Mouse (Mus musculus): ENCODE measurements at regions not wholly inside any gene's neighbourhood (a gene's known extent, or its start where the extent isn't known, plus 50 kb on each side); places are given as distances from the start of the nearest gene placed in this dataset.

DNA sequence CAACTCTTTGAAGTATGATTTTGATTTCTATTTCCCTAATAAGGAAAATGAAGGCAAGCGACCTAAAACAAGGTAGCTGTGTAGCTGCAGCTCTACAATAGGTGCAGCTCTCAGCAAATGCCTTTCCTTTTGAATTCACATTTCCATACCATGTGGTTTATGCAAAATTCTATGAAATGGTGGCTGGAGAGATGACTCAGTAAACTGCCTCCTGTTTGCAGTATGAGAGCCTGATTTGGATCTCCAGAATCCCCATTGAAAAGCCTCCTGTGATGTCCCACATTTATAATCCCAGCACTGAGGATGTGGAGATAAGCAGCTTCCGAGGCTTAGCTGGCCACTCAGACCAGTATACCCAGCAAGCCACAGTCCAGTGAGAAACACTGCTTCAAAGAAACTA is 59.6 kb downstream of the Npy1r start:
- no peaks in the 10 kb centered on the region for H3K36me3 ChIP-seq (ENCODE audit: control insufficient read depth, insufficient read depth, low read length)
- ATAC-seq (ENCODE audit: low FRiP score, low TSS enrichment) (no peak), DNase-seq (no peak)
- no peak overlapping the region for H3K4me3 ChIP-seq (replicated peaks; ENCODE audit: low read depth, low read length)
- whole genome bisulfite sequencing: 75% methylated on average over 2 of the region's 2 CpGs
- no peak overlapping the region for H3K4me2 ChIP-seq (ENCODE audit: low read length)
- H3K9me3 ChIP-seq (ENCODE audit: control insufficient read depth, low read length): no peaks in the 10 kb centered on the region
- no peak overlapping the region for H3K27ac ChIP-seq (replicated peaks; ENCODE audit: low read depth, low read length)
- H3K4me1 ChIP-seq (ENCODE audit: control insufficient read depth, insufficient read depth, low read length): no peaks in the 10 kb centered on the region
- no peak overlapping the region for H3K9ac ChIP-seq (replicated peaks; ENCODE audit: low read length)
- H3K27me3 ChIP-seq (ENCODE audit: control insufficient read depth, insufficient read depth, low read length): no peaks in the 10 kb centered on the region

DNA sequence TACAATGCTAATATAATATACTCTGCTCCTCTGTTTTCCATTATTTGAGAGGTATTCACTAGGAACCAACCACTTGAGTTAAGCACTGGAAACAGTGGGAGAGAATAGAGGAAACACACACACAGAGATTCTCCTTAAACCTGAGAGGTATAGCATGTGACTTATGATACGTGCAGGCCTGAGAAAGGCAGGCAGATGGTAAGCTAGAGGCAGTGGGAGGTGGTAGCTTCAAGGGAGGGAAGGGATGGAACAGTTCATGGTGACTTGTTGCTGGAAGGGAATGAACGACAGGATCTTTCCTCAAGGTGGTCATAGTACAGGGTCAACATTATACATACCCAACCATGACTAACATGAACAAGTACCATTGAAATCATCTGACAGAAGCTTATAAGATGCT is 60.8 kb downstream of the Npy1r start:
- ATAC-seq (ENCODE audit: low FRiP score, low TSS enrichment) (no peak), DNase-seq (no peak)
- H3K4me2 ChIP-seq (ENCODE audit: low read length): no peak overlapping the region
- H3K4me1 ChIP-seq (ENCODE audit: control insufficient read depth, insufficient read depth, low read length): no peaks in the 10 kb centered on the region
- H3K27ac ChIP-seq (replicated peaks; ENCODE audit: low read depth, low read length): no peak overlapping the region
- H3K36me3 ChIP-seq (ENCODE audit: control insufficient read depth, insufficient read depth, low read length): no peaks in the 10 kb centered on the region
- no peaks in the 10 kb centered on the region for H3K27me3 ChIP-seq (ENCODE audit: control insufficient read depth, insufficient read depth, low read length)
- no peak overlapping the region for H3K4me3 ChIP-seq (replicated peaks; ENCODE audit: low read depth, low read length)
- 81% methylated on average over 2 of the region's 2 CpGs for WGBS
- H3K9ac ChIP-seq (replicated peaks; ENCODE audit: low read length): no peak overlapping the region
- no peaks in the 10 kb centered on the region for H3K9me3 ChIP-seq (ENCODE audit: control insufficient read depth, low read length)

DNA sequence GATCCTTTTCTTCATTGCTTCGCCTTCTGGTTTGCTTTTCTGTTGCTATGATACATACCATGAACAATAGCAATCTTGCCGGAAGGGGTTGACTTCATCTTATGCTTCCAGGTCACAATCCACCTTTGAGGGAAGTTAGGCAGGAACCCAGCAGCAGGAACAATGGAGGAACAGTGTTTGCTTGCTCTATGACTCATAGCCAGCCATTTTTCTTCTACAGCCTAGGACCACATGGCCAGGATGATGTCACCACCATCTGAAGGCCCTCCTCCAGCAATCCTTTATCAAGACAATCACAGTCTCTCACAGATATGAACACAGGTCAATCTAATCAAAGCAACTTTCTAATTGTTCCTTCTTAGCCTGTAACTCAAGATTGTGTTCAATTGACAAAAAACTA is 61.5 kb downstream of the Npy1r start:
- Histone ChIP-seq H3K9ac (replicated peaks; ENCODE audit: low read length) (no peak overlapping the region), H3K4me3 (replicated peaks; ENCODE audit: low read depth, low read length) (no peak overlapping the region), H3K4me2 (ENCODE audit: low read length) (no peak overlapping the region), H3K27me3 (ENCODE audit: control insufficient read depth, insufficient read depth, low read length) (no peaks in the 10 kb centered on the region), H3K27ac (replicated peaks; ENCODE audit: low read depth, low read length) (no peak overlapping the region), H3K9me3 (ENCODE audit: control insufficient read depth, low read length) (no peaks in the 10 kb centered on the region), H3K4me1 (ENCODE audit: control insufficient read depth, insufficient read depth, low read length) (no peaks in the 10 kb centered on the region), H3K36me3 (ENCODE audit: control insufficient read depth, insufficient read depth, low read length) (no peaks in the 10 kb centered on the region)
- no peak for ATAC-seq (ENCODE audit: low FRiP score, low TSS enrichment)
- WGBS: 77% methylated on average over 2 of the region's 2 CpGs
- no peak for DNase-seq

DNA sequence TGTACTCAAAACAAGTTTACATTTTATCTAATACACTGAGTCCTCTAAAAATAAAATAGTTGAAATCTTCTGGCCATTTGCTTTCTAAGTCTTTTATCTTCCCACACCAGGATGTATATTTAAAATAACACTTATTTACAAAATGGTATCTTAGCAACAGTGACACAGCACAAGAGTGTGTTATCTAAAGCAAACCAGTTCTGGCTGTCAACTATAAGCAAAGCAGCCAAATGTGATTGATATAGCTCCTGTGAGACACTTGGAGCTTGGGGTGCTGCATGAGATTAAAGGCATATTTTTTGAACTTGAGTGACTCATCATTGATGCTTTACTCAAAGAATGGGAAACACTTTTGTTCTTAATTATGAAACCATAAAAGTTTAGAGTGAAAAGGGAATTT is 62.7 kb downstream of the Npy1r start:
- no peak overlapping the region for H3K27ac ChIP-seq (replicated peaks; ENCODE audit: low read depth, low read length)
- no peak overlapping the region for H3K4me3 ChIP-seq (replicated peaks; ENCODE audit: low read depth, low read length)
- H3K36me3 ChIP-seq (ENCODE audit: control insufficient read depth, insufficient read depth, low read length): no peaks in the 10 kb centered on the region
- H3K9ac ChIP-seq (replicated peaks; ENCODE audit: low read length): no peak overlapping the region
- H3K27me3 ChIP-seq (ENCODE audit: control insufficient read depth, insufficient read depth, low read length): no peaks in the 10 kb centered on the region
- ATAC-seq (ENCODE audit: low FRiP score, low TSS enrichment): no peak
- DNase-seq: no peak
- H3K4me2 ChIP-seq (ENCODE audit: low read length): no peak overlapping the region
- no peaks in the 10 kb centered on the region for H3K9me3 ChIP-seq (ENCODE audit: control insufficient read depth, low read length)
- H3K4me1 ChIP-seq (ENCODE audit: control insufficient read depth, insufficient read depth, low read length): no peaks in the 10 kb centered on the region

DNA sequence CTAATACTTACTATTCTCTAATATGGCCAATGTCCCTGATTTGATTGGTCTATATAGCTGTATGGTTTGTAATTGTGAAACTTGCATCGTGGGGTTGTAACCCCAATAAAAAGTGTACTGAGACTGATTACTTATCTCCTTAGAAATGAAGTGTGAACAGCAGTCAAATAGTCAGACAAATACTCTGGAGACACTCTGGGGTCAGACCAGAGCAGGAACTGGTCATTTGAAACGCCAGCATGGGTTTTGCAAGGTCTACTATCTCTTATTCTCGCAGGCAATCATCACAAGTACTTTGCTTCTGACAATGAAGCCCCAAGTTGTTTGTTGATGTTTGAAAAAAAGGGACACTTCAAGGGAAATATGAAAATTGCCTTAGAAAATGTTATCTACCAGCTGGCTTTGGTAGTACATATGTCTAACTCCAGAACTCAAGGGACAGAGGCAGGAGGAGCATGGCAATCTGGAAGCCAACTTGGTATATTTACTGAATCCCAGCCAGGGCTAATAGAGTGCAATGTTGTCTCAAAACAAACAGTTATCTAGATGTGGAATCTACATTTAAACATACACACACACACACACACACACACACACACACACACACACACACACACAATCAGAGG is 64.1 kb downstream of the Npy1r start:
- no peak for DNase-seq
- Histone ChIP-seq H3K9ac (replicated peaks; ENCODE audit: low read length) (no peak overlapping the region), H3K27ac (replicated peaks; ENCODE audit: low read depth, low read length) (no peak overlapping the region), H3K4me2 (ENCODE audit: low read length) (no peak overlapping the region), H3K36me3 (ENCODE audit: control insufficient read depth, insufficient read depth, low read length) (no peaks in the 10 kb centered on the region), H3K4me1 (ENCODE audit: control insufficient read depth, insufficient read depth, low read length) (no peaks in the 10 kb centered on the region), H3K9me3 (ENCODE audit: control insufficient read depth, low read length) (no peaks in the 10 kb centered on the region), H3K4me3 (replicated peaks; ENCODE audit: low read depth, low read length) (no peak overlapping the region), H3K27me3 (ENCODE audit: control insufficient read depth, insufficient read depth, low read length) (no peaks in the 10 kb centered on the region)
- WGBS: 89% methylated on average over 3 of the region's 3 CpGs
- no peak for ATAC-seq (ENCODE audit: low FRiP score, low TSS enrichment)

DNA sequence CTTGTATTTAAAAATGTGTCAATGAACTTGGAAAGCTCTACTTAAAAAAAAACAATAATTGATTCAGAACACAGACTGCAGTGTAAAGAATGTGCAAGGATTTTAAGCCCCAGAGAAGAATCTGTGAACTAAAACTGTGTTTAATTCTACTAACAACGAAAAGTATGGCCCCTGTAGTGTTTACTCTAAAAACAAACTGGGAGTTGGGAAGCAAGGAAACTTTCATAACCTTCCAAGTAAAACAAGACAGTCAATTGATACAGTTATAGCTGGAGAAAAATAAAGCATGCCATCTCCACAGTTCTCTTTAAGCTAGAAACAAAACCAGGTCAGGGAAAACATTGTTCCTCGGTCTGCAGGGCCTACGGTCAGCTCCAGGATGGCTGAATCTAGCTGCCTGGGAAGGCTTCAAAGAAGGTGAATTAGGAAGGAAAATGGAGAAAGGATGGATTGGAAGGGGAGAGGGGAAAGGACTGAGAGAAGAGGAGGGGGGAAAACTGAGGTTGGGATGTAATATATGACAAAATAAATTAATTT is 68.1 kb downstream of the Npy1r start:
- H3K27me3 ChIP-seq (ENCODE audit: control insufficient read depth, insufficient read depth, low read length): no peaks in the 10 kb centered on the region
- no peak overlapping the region for H3K4me3 ChIP-seq (replicated peaks; ENCODE audit: low read depth, low read length)
- DNase-seq: no peak

DNA sequence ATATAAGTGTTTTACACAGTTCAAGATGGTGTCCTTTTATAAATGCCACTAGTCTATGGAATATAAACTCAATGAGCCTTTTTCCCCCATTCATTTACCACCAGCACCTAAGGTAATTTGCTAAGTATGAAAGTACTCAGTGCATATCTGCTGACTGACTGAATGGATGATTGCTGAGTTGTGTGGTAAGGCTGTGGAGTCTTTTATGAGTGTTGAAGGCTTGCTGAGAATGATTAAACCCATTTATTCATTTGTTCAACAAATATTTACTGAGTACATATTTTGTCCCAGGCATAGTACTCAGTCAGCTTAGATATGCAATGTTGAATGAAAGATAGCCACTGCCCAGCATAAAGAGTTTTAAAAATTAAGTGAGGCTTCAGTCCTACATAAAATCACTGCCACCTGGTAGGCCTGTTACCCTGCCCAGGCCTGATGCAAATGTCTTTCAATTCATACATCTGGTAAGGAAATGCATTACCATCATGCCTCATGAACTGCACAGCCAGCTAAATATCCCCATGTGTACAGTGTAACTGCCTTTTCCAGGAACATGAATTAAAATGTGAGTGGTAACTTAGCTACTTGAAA is 71.5 kb downstream of the Npy1r start:
- DNase-seq (no peak), ATAC-seq (ENCODE audit: low FRiP score, low TSS enrichment) (no peak)
- Histone ChIP-seq H3K4me3 (replicated peaks; ENCODE audit: low read depth, low read length) (no peak overlapping the region), H3K27ac (replicated peaks; ENCODE audit: low read depth, low read length) (no peak overlapping the region), H3K4me1 (ENCODE audit: control insufficient read depth, insufficient read depth, low read length) (no peaks in the 10 kb centered on the region), H3K9ac (replicated peaks; ENCODE audit: low read length) (no peak overlapping the region), H3K9me3 (ENCODE audit: control insufficient read depth, low read length) (no peaks in the 10 kb centered on the region), H3K27me3 (ENCODE audit: control insufficient read depth, insufficient read depth, low read length) (no peaks in the 10 kb centered on the region), H3K4me2 (ENCODE audit: low read length) (no peak overlapping the region), H3K36me3 (ENCODE audit: control insufficient read depth, insufficient read depth, low read length) (no peaks in the 10 kb centered on the region)

More for the DNA sequence above, 68.1 kb downstream of the Npy1r start:
- Histone ChIP-seq H3K4me1 (ENCODE audit: control insufficient read depth, insufficient read depth, low read length) (no peaks in the 10 kb centered on the region), H3K9me3 (ENCODE audit: control insufficient read depth, low read length) (no peaks in the 10 kb centered on the region), H3K27ac (replicated peaks; ENCODE audit: low read depth, low read length) (no peak overlapping the region), H3K36me3 (ENCODE audit: control insufficient read depth, insufficient read depth, low read length) (no peaks in the 10 kb centered on the region), H3K9ac (replicated peaks; ENCODE audit: low read length) (no peak overlapping the region), H3K4me2 (ENCODE audit: low read length) (no peak overlapping the region)
- 64% methylated on average over 3 of the region's 3 CpGs for WGBS
- ATAC-seq (ENCODE audit: low FRiP score, low TSS enrichment): no peak

DNA sequence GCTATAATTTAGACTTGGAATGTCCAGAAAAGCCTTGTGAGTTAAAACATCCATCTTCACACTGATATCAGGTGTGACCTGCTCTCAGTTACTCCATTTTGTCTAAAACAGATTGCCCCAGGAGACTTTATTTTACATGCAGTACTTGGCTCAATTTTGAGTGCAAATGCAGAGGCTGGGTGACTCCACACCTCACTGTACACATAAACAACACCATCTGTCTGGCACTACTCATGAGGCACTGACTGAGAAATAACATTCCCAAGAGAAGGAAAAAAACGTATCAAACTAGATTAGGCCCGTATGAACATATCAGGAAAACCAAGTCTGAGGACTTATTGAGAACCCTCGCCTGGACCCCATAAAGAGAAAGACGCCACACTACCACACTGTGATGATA is 74.1 kb downstream of the Npy1r start:
- no peak overlapping the region for H3K4me3 ChIP-seq (replicated peaks; ENCODE audit: low read depth, low read length)
- DNase-seq: no peak
- H3K9ac ChIP-seq (replicated peaks; ENCODE audit: low read length): no peak overlapping the region
- H3K9me3 ChIP-seq (ENCODE audit: control insufficient read depth, low read length): no peaks in the 10 kb centered on the region
- no peak for ATAC-seq (ENCODE audit: low FRiP score, low TSS enrichment)
- 87% methylated on average over 4 of the region's 4 CpGs for WGBS
- H3K36me3 ChIP-seq (ENCODE audit: control insufficient read depth, insufficient read depth, low read length): no peaks in the 10 kb centered on the region
- H3K27me3 ChIP-seq (ENCODE audit: control insufficient read depth, insufficient read depth, low read length): no peaks in the 10 kb centered on the region
- H3K27ac ChIP-seq (replicated peaks; ENCODE audit: low read depth, low read length): no peak overlapping the region
- no peak overlapping the region for H3K4me2 ChIP-seq (ENCODE audit: low read length)
- no peaks in the 10 kb centered on the region for H3K4me1 ChIP-seq (ENCODE audit: control insufficient read depth, insufficient read depth, low read length)

DNA sequence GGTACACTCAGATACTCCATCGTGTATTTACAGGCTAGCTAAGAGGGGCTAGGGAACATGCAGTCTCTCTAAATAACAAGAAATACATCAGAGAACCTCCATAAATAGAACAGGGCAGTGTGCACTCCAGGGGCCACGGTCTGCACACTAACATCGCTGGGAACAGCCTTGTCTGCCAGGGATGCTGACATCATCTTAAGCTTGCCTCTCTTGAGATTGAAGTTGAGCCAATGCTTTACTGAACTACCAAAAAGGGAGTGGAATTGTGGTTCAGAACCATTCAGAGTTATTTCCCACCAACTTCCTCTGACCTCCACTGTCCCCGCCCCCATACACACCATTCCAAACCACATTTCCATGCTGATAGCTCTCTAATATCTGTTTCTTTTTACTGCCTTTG is 75.7 kb downstream of the Npy1r start:
- no peaks in the 10 kb centered on the region for H3K4me1 ChIP-seq (ENCODE audit: control insufficient read depth, insufficient read depth, low read length)
- WGBS: 85% methylated on average over 4 of the region's 4 CpGs
- ATAC-seq (ENCODE audit: low FRiP score, low TSS enrichment) (no peak), DNase-seq (no peak)
- H3K9me3 ChIP-seq (ENCODE audit: control insufficient read depth, low read length): no peaks in the 10 kb centered on the region
- H3K27me3 ChIP-seq (ENCODE audit: control insufficient read depth, insufficient read depth, low read length): no peaks in the 10 kb centered on the region
- H3K4me3 ChIP-seq (replicated peaks; ENCODE audit: low read depth, low read length): no peak overlapping the region
- H3K4me2 ChIP-seq (ENCODE audit: low read length): no peak overlapping the region
- no peak overlapping the region for H3K9ac ChIP-seq (replicated peaks; ENCODE audit: low read length)
- no peak overlapping the region for H3K27ac ChIP-seq (replicated peaks; ENCODE audit: low read depth, low read length)
- no peaks in the 10 kb centered on the region for H3K36me3 ChIP-seq (ENCODE audit: control insufficient read depth, insufficient read depth, low read length)
